Mouse (Mus musculus): ENCODE results near the gene Aco2. TPM values are rescaled to one million over a fixed set of nuclear protein-coding genes. Genes with fewer than 3 reads are reported as not detected.

Aco2 gene
- total RNA-seq, 2 experiments from 2014 or later, result 445 to 467 TPM

- peak; percentile 89 to 98 for DNase-seq (ENCODE audit: low spot score in 2 of 2)
- intact Hi-C loops (cut with DNase I), result no loop called here
Observed at GRCm38 (mm10) chr15:81859330-81860255, 12.5 kb upstream of the Aco2 start.

DNA sequence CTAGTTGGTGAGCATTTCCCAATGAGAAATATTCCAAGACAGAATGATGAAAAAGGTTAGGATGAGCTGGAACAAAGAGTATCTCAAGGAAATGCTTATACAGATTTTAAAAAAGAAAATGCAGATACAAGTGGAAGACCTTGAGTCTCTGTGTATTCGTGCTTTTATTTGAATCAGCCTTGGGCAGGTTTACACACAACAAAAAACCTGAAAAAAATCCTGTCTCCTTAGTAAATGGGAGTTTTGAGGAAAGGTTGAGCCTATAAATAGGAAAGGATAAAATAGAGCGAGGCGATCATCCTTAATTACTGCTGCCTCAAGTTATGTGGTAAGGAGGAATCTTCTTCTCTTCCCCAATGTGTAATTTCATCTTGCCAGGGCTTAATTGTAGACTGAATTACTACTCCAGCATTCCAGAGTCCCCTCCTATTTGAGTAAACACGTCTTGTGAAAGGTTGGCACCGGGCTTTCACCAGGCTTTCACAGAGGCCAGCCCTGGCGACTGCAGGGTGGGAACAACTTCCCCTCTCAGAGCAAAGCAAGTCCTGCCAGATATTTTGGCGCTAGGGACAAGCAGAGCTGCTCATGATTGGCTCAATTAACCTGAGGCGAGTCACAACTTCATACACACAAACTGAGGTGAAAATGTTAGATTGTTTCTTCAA, 11.5 kb upstream of the Aco2 start:
- peak; percentile 43 to 44 for DNase-seq (ENCODE audit: low spot score in 2 of 2)
- intact Hi-C loops (cut with DNase I), result no loop called here

GRCm38 (mm10) chr15:81864238-81864637, 7.9 kb upstream of the Aco2 start:
- intact Hi-C loops (cut with DNase I), result no loop called here
- DNase-seq (ENCODE audit: low spot score in 2 of 2), result no peak

DNA sequence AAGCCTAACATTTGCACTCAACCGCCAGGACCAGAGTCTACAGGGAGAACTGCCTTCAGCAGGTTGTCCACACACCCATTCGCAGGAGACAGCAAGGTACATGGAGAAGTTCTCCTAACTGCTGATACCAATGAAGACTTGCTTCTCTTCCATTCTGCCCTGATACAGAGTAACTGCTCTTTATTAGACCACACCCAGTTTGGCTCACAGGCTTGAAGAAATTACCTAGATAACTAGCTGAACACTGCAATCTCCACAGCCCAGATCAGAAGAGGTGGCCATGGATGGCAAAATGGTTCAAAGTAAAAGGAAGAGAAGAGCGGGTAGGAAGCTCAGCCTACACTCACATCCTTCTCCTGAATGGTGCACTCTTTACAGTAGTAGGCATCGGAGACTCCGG, 2.1 kb upstream of the Aco2 start:
- DNase-seq (ENCODE audit: low spot score in 2 of 2), result no peak

DNA sequence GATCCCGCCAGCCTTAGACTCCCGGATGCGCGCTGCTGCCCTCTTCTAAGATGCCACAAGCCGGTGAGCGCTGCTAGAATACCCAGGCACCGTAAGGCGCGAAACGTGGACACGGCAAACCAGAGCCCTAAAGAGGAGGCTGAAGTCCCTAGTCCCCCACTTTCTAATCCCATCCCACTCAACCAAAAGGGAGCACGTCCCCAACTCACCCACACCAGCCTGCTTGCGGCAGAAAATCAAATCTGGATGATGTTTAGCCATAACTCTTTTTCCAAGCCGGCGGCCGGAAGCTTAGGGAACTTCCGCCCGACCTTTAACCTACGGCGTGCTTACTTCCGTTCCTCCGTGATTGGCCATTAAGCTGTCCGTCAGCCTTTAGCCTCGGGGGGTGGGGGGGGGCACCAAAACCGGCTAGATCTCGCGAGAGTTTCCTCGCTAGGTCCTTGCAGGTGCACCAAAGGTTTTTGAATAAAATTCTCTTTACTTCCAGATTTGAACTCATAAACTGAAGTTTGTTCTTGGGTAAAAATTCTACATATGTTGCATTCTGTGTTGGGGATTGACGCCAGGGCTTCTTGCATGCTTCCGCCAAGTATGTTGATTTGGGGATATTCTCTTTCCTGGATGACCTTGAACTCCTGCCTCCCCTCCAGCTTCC, 376 bp upstream of the Aco2 start, which contains the start of gene Phf5a:
Phf5a (minus strand) TSS at position 308 of the 658 bp plus-strand sequence.
- intact Hi-C loops (cut with DNase I), result no loop called here

More for the DNA sequence above, 2.1 kb upstream of the Aco2 start:
- intact Hi-C loops (cut with DNase I), result no loop called here

DNA sequence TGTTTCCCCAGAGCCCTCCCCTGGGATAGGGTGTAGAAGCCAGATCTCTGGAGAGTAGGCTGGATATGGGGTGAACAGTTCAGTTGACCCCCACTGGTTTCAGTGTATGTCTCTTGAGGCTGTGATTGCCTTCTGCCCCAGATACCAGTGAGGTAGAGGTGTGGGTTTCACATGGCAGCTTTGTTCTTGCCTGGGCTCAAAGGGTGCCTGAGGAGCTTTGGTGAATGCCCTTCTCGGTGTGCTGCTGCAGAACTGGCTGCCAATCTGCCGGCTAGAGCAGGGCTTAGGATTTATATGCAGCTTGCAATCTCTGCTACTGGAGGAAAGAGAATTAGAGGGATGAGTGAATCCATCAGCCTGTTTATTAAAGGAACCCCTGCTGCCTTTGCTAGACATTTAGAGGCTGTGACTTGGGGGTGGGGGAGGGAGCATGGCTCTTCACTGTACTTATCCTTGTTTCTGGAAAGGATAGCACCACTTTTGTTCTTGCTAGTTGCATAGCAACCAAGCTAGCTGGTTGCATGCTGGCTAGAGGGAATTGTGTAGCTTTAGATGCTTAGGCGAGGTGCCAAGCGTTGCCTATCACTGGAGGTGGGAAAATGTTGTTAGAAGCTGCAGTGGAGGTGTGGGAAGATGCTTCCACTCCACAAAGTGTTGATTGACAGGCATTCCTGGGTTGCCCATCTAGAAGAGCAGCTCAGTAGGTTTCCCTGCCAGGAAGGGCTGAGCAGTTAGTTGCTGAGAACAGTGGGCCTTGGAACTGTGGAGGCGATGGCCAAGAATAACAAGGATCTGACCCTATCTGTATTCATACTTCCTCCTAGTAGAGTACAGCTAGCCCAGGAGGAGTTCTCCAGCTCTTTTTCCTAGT, 7.7 kb downstream of the Aco2 start:
- intact Hi-C loops (cut with DNase I), result no loop called here
- DNase-seq (ENCODE audit: low spot score in 2 of 2), result peak; percentile 86 to 91

More for the DNA sequence above, 376 bp upstream of the Aco2 start, which contains the start of gene Phf5a:
- DNase-seq (ENCODE audit: low spot score in 2 of 2), result peak; percentile 90 to 92

DNA sequence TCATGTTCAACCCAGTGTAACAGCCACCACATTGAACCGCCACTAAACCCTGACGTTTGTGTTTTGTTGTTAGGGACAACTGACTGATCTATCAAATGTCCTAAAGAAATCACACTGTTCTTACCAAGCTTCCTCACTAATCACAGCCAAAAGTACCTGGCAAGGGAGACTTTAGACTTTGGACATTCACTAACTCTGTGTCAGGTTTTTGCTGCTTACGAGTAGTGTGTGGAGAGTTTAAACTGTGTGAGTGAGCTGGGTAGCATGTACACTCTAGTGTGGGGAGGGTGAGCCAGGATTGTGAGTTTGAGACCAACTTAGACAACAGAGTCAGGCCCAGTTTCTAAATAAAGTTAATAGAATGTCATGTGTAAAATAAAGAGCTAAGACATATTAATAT, 10.2 kb downstream of the Aco2 start:
- intact Hi-C loops (cut with DNase I), result no loop called here
- no peak for DNase-seq (ENCODE audit: low spot score in 2 of 2)

DNA sequence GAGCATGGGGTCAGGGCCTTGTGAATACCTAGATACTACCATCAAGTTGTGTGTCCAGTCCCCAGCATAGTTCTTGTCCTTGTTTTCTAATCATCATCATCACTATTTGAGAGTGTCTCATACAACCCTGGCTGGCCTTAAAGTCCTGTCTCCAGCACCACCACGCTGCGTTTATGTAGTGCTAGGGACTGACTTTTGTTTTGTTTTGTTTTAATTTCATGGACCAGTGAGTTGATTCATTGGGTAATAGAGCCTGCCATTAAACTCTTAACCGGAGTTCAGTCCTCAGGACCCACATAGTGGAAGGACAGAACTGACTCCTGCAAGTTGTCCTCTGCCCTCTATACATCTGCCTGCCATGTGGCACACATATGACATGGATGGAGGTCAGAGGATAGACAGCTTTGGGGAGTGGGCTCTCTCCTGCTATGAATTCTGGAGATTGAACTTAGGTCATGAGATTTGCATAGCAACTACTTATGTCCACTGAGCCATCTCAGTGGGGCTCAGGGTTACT, 13.4 kb downstream of the Aco2 start:
- intact Hi-C loops (cut with DNase I), result no loop called here
- DNase-seq (ENCODE audit: low spot score in 2 of 2), result no peak

DNA sequence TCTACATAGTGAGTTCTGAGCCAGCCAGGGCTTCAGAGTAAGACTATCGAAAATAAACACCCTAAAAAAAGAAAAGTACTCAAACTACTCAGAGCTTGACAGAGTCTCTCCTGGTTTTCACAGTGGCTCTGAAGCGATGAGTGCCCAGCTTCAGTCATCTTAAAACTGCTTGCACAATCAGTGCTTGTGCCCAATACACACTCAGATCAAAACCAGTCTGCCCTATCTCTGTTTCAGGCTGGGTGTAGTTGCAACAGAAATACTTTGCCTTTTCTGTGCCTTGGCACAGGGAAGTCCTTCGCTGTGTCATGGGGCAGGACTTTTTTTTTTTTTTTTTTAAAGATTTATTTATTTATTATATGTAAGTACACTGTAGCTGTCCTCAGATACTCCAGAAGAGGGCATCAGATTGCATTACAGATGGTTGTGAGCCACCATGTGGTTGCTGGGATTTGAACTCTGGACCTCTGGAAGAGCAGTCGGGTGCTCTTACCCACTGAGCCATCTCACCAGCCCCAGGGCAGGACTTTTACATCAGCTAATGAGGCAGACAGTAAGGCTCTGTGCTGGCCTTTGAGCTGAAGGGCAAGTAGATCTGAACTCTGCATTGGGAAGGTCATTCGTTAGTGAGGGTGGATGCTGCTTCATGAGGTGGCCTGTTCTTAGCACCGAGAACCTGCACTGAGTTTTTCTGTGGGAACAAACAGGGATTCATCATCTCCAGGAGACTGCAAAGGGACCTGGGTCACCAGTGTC, 14.9 kb downstream of the Aco2 start:
- intact Hi-C loops (cut with DNase I), result no loop called here
- no peak for DNase-seq (ENCODE audit: low spot score in 2 of 2)

GRCm38 (mm10) chr15:81889175-81889574, 17.1 kb downstream of the Aco2 start:
- DNase-seq (ENCODE audit: low spot score in 2 of 2), result no peak
- intact Hi-C loops (cut with DNase I), result no loop called here

GRCm38 (mm10) chr15:81891140-81891802, 19.2 kb downstream of the Aco2 start:
- DNase-seq (ENCODE audit: low spot score in 2 of 2), result peak; percentile 65 to 71
- intact Hi-C loops (cut with DNase I), result no loop called here

DNA sequence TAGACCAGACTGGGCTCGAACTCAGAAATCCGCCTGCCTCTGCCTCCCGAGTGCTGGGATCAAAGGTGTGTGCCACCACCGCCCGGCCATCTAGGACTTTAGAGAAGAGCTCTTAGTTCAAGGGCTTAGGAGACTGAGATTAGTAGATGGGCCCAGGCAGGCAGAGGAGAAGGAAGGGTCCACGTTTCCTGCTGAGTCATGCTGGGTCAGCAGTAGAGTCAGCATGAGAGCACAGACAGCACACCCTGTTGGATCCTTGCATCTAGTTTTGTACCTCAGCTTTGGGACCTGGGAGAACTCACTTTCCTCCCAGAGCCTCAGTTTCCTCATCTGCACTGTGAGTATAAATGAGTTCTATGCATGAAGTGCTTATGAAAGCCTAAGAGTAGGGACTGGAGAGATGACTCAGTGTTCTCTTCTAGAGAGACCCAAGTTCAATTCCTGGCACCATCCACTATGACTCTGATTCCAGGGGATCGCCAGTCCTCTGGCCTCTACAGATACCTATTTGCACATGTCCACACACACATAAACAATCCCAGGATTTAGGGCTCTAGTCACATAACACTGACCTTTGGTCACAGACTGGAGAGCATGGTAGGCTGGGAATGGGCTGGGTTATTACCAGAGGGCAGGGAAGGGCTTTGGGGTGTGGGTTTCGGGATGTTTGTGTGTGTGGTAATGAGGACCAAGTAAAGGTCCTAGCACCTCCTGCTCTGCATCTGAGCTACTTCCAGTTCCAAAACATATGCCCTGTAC, 19.9 kb downstream of the Aco2 start:
- intact Hi-C loops (cut with DNase I), result no loop called here
- no peak for DNase-seq (ENCODE audit: low spot score in 2 of 2)

DNA sequence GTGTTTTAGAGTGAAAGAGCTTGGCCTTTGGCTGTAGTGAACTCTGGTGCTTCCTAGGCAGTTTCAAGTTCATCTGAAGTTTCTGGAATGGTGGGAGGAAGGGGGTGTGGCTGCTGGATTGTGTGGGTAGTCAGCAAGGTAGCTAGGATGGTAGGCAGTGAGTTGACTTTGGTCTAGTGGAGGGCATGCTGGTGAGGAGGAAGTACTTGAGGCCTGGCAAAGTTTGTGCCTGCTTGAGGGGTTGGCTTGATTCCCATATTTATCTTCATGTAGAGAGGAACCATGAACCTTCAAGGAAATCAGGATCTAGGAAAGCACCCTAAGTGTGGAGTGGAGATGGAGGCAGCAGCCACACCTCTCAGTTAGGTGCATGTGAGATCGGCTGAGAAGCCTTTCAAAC, 21.9 kb downstream of the Aco2 start:
- intact Hi-C loops (cut with DNase I), result no loop called here
- DNase-seq (ENCODE audit: low spot score in 2 of 2), result no peak

- intact Hi-C loops (cut with DNase I), result no loop called here
- no peak for DNase-seq (ENCODE audit: low spot score in 2 of 2)
Observed at GRCm38 (mm10) chr15:81896407-81896806, 24.3 kb downstream of the Aco2 start.

- DNase-seq (ENCODE audit: low spot score in 2 of 2), result no peak
- intact Hi-C loops (cut with DNase I), result no loop called here
Observed at GRCm38 (mm10) chr15:81897607-81898285, 25.6 kb downstream of the Aco2 start.

GRCm38 (mm10) chr15:81898751-81899150, 26.6 kb downstream of the Aco2 start:
- intact Hi-C loops (cut with DNase I), result no loop called here

More at GRCm38 (mm10) chr15:81898751-81899150, 26.6 kb downstream of the Aco2 start:
- DNase-seq (ENCODE audit: low spot score in 2 of 2), result no peak
